Mouse (Mus musculus) inflammation-experienced regulatory T-cells, adult 6 months (primary cell): ENCODE results near the gene Dclk1. TPM values are rescaled to one million over a fixed set of nuclear protein-coding genes. Genes with fewer than 3 reads are reported as not detected.
"Not testable (repeated sequence)": the region's sequence is repeated elsewhere in the genome, so short reads cannot be mapped to it uniquely, and the experiment has no call there.

ENCODE experiments used
- ATAC-seq: one replicate; pipeline ENCODE4 v1.8.0; 2017
- polyA plus RNA-seq, 3 experiments: library from polyadenylated mRNA; unstranded; fragments of 100-300 nt; shearing (Covaris generic); gene quantifications; one replicate each; pipeline ENCODE4 v1.2.1; 2017

Dclk1 gene
- polyA plus RNA-seq, result under 1 TPM; 0.15 to 0.70 (median 0.16) TPM

DNA sequence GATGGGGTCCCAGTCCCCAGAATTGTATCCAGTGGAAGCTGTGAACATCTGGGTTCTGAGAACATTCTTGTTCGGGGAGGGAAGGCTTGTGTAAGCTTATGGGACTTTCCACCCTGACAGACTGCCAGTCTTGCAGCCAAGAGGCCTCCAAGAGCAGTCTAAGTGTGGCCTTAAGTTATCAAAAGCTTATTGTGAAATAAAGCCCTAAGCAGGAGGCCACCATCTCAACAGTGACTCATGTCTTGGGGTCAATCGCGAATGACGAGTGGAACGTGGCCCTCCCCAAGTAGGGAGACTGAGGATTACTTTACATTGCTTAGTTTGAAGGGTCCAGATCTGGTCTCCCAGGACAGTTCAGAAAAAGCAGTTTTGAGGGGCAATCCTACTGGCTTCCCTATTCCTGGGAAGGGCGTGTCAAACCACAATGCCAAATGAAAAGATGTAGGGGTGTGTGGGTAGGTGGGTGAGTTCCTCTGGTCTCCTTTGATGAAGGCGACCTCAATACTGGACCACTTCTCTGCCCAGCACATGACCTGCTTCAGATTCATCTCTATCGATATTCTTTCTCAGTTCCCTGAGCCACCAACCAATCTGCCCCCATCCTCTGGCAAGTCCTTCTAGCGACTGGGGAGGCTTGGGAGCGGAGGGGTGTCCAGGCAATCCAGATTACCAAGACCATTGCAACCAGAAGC, at the start of gene Dclk1:
Gene Dclk1, plus strand, starts transcription at position 635 of the 692 bp plus-strand sequence.
- ATAC-seq, result no peak

DNA sequence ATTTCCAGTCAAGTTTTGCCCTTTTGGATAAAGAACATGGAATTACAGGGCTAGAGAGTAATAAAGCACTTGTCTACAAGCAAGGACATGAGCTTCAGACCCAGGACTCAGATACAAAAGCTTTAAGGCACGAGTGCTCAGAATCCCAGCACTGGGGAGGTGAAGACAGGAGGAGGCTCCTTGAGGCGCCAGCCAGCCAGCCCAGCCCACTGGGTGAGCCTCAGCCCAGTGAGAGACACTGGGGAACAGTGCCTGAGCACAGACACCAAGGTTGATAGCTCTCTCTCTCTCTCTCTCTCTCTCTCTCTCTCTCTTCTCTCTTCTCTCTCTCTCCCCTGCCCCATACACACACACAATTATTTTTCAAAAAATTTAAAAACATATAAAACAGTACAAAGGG, 48.8 kb upstream of the Dclk1 start:
- ATAC-seq, result no peak

DNA sequence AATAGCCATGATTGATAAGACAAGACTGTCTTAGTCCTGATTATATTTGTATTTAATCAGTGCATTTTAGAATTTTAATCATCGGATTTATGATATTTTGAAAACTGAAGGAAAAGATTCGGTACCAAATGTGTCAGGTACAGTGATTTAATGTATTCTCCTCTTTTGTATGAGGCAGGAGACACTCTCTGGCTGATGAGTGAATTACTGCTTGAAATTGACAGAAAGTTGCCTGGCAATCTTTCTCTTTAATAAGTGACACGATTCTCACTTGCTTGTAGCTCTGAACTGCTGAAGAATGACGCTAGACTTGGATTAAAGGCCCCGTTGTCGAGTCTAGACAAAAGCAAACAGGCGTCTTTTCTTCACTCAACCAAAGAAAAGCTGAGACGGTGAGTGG, 47.4 kb upstream of the Dclk1 start:
- ATAC-seq, result no peak

DNA sequence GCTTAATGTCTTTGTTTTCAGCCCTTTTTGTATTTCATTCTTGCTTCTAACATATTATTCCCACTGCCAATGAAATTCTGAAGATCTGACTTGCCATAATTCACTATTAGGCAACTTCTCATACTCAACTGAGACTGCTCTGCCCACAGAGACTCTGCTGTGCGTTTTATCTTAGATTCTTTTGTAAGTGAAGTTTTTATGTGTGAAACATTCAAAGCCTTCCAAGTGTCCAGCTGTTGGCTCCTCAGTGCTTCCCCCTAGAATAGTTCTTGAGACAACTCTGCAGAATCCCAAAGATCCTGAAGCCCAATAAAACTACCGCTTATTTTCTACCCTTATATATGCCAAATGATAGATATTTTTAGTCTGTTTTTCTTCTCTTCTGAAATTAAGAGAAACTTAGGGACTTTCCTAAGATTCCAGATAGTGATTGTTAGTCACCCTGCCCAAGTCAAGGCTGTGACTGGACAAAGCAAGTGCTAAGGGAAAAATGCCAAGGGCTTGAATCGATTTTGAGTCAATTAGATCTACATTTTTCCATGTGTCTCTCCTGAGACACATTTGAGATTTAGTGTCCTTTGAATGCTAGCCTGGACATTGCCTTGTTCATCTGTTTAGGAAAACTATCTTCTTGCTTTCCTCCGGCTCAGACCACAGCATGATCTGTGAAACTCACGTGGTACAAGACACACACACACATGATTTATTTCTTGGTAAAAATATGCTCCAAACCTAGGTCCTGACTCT, 46.4 kb upstream of the Dclk1 start:
- no peak for ATAC-seq

DNA sequence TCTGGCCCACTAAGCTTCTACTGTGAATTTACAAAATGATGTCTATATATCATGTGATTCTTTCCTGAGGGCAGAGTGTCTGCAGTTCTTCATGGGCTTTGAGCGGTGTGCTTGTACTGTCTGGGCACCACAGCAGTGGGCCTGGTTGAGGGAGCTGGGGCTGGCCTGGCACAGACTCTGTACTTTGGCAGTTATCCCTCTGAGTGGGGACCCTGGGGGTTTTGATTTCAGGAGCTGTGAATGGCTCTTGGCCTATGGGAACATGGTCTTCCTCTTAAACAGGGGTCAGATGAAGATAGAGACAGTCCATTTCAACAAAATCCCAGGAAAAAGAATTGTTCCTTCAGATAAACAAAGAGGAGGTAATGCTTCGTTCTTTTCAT, 45.8 kb upstream of the Dclk1 start:
- ATAC-seq, result no peak

DNA sequence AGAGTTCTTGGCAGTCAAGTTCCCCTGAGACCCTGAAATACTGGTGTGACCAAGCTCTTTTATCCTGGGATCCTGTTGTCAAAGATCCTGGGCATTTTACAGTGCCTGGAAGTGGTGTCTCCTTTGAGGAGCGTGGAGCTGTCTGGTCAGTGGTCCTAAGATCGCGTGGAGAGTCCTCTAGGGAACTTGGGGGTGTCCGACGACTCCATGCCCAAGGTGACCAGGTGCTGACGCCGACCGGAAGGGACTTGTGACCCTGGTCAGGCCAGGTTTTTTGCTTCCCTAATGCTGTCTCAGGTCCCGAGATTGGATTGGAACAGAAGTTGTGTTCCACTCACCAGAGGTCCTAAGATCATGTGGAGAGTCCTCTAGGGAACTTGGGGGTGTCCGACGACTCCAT, 38.5 kb upstream of the Dclk1 start:
- not testable (repeated sequence) for ATAC-seq

DNA sequence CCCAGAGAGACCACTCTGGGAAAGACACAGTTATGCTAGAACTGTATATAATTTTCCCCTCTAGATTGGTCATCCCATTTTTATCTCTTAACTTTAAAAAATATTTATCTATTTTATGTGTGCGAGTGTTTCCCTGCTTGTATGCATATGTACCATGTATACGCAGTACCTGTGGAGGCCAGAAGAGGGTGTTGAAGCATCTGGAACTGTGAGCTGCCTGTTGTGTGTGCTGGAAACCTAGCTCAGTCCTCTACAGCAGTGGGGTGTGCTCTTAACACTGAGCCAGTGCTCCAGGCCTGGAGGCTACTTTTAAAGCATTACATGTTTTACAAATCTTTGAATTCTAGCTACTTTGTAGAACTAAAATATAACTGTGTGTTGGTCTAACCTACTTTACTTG, 35.8 kb upstream of the Dclk1 start:
- no peak for ATAC-seq

DNA sequence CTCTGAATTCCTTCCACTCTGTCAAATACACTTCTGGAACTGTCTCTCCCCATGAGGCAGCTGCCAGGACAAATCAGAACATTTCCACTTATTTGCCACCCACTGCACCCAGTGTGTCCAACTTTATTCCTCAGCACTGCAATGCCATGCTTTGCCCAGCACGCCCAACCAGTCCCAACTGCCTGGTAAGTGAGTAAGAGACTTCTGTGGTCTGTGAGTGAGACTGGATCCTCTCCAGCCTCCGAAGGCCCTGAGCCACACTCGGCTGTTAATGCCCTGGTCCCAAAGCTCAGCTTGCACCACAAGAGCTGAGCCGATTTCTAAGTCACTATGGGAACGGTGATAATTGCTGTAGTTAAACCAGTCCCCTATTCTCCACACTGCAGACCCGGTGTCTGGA, 34.5 kb upstream of the Dclk1 start:
- ATAC-seq, result no peak

DNA sequence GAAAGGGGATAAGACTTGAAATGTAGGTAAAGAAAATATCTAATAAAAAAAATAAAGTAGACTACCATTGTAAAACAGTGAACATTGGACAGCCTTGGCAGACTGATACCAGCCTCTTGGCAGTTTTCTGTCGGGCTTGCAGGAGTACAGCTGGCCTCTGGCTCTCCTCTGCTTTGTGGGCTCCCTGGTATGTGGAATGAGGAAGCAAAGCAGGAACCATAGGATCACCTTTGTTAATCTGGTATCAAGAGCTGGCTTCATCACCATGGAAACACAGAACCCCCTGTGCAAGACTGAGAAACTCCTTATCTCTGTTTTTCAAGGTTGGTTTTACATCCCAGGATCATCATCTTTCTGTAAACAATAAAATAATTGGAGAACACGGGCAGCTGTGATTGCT, 29.9 kb upstream of the Dclk1 start:
- ATAC-seq, result no peak

DNA sequence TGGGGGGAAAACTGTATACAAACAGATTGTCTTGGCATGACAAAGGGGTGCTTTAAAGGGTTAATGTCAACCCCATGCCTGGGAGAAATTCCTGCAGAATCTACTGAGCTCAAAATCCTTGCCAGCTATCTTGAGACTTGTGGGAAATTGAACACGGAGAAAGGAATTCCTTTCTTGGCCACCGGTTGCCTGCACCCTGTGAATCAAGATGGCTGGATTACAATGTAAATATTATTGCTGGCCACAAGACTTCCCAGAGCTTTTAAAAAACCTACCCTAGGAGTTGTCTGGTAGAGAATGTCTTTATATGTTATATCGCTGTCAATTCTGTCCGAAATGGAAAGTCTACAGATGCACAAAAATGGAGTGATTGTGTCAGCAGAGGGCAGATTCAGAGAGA, 28.4 kb upstream of the Dclk1 start:
- no peak for ATAC-seq

DNA sequence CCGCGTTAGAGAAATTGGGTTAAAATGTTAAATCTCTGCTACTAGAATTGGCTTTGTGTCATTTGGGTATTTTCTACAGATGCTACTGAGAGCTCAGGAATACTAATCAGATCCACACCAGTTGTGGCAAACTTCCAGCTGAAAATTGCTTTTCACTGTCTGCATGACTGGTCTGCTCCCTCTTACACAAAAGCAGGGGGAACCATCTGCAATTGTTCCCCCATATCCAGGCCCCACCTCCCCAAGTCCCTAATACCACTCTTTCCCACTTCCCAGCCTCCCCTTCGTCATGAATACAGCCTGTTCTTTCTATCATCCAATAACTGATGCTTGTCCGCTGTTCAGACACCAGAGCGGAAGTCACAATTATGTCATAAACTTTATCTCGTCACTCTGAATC, 27.8 kb upstream of the Dclk1 start:
- ATAC-seq, result no peak

DNA sequence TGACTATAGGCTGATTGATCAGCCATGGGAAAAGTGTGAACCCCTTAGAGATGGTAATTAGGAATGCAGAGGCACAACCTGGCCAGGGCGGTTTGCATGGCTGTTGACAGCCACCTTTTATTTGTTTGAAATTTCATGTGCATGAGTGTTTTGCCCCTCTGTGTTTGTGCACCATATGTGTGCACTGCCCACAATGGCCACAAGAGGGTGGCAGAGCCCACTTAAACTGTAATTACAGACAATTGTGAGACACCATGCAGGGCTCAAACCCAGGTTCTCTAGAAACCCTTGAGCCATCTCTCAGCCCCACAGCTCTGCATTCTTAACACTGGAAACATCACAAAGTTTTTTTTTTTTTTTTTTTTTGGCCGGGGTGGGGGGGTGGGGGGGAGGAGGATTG, 19.7 kb upstream of the Dclk1 start:
- no peak for ATAC-seq

DNA sequence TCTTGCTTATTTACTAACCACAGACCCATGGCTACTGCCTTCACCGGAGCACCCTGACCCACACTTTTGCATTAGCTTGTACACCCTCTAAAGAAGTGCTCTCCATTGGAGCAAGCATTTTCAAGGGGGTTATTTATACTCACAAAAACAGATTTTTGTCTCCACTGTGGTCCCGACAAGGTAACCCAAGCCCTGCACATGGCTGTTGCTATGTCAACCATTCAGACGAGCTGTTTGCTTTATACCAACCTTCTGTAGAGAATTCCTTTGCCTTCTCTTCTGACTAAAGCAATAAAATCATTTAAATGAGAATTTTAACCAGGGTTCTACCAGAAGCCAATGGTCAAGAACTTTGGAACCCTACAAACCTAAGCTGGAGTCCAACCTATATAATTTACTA, 18.3 kb upstream of the Dclk1 start:
- ATAC-seq, result no peak

DNA sequence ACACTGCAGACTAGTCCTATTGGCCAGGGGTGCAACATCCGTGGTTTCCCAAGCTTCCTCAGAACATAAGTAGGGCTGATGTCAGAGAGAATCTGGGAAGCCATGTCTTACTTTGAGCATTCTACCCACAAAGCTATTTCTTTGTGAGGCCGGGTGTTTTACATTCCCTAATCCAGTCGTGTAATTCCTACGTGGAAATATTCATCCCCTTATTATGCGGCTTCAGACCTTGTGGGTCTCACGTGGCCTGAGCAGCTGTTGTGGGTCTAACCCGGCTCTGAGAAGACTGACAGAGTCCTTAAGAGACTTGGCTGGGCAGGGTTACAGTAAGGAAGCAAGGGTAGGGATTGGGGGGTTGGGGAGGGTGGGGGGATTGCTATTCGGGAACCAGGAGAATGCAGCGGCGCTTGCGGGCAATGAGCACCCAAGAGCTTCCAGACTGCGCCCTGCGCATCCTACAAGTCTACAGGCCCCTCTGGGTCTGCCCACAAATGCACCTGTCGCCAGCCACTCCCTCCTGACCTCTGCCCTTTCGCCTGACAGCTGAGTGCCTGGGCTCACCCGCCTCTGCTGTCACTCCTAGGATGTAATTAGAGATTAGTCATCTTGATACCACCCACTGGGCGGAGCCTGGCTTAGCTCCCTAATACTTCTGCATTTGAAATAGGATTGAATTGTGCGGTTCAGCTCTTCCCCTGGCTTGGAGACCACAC, 15.5 kb upstream of the Dclk1 start:
- ATAC-seq, result no peak

DNA sequence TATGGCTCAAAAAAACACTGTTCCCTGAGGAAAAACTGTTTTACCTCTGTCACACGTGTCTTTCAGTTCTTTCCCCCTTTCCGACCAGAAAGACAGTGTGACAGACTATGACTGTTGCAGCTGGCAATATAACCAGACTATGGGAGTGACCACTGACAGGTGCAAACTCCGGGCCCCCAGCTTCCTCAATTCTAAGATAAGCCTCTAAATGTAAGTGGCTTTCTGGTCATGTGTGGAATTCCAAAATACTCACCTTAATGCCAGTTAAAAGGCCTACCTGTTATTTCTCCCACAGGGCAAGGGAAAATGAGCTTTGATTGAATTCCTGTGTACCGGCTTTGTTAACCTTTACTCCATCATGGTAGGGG, 15.0 kb upstream of the Dclk1 start:
- no peak for ATAC-seq

DNA sequence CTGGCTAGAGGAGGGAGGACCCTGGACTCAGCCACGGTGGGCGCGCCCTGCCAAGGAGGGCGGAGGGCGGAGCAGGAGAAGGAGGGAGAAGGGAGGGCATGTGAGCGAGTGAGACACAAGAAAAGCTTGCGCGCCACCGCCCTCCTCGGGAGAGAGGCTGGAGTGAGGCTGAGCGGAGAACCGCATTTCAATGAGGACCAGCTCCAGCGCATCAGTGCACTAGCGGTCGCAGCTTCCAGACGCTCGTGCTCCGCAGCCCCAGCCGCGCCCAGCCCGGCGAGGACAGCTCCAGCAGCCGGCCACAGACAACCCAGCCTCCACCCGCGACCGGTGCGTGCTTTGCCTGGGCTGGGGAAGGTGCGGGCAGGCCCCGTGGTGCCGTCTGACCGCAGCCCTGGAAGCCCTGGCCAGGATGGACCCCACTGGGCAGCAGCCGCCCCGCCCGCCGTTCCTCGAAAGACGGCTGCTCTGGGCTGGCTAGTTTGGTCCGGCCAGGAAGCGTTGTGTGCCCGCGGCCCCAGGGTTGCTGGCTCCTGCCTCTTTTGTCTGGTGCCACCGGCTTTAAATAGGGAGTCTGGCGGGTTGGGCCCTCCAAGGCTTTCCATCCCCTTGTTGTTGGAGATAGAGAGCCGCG, 375 bp downstream of the Dclk1 start:
- no peak for ATAC-seq

DNA sequence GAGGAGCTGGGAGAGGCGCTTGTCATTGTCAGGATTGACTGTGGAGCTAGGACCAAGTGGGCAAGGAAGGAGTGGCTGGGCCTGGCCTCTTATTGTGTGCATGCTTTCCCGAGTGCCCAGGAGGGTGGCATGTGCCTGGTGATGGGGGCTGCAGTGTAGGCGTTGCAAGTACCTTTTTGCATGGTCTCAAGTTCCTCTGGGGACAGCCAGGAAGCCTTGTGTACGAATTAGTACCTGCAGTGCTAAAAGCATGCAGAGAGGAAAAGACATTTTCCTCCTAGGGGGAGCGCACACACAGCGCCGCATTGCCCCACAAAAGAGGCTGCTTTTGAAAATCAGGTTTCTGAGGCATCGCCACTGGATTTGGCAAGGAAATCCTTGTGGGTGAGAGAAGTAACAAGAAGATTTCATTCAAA, 900 bp downstream of the Dclk1 start:
- ATAC-seq, result no peak

DNA sequence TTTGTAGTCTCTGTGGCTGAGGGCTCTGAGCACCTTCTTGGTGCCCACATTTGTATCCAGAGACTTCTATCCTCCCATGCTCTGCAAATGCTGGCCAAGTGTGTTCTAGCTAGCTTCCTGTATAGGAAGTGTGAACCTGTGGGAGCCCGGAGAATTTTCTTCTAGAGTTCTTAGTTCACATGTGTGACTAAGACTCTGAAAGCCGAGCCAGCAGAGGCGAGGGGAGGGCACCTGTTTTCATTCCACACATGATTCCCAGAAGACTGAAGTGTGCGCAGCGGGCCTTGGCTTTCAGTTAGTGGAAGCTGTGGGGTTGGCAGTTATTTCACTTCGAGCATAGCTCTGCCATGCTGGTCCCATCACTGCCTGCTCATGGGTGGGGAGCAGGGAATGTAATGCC, 1.9 kb downstream of the Dclk1 start:
- ATAC-seq, result no peak

DNA sequence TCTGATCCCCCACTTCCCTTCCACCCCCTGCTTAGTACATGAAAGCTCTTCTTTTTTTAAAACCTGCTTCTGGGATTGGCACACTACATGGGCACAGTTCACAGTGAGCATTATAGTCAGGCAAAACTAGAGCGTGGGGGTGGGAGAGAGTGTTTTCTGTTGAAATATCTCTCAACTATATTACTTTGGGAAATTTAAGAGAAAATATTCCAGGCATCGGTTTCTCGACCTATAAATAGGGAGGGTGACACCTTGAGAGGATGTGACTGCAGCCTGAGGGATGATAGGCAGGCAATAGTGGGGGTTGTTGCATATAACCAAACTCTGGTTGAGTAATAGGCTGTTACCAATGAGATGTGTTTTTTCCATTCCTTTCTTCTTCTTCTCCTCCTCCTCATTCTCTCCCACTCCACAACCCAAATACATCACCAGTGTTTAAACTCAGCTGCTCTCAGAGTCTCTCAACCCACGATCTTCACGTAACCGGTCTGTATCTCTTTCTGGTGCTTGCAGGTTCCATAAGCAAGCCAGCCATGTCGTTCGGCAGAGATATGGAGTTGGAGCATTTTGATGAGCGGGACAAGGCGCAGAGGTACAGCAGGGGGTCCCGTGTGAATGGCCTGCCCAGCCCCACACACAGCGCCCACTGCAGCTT, 4.6 kb downstream of the Dclk1 start:
- no peak for ATAC-seq

DNA sequence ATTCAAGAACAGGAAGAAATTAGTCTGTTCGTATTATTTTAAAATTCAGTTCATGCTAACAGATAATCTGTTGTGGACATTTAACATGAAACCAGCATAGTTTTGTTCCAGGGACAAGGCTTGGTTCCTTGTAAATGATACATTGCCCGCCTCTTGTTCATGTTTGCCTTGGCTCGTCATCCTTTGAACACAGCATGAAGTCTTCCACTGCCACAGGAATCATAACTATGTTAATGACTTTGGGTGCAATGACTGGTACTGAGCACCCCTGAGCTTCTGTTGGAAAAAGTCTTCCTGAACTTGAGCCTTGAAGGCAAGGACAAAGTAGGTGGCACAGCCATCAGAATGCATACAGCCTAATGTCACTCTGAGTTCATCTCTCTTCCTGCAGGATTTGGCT, 5.9 kb downstream of the Dclk1 start:
- ATAC-seq, result no peak

DNA sequence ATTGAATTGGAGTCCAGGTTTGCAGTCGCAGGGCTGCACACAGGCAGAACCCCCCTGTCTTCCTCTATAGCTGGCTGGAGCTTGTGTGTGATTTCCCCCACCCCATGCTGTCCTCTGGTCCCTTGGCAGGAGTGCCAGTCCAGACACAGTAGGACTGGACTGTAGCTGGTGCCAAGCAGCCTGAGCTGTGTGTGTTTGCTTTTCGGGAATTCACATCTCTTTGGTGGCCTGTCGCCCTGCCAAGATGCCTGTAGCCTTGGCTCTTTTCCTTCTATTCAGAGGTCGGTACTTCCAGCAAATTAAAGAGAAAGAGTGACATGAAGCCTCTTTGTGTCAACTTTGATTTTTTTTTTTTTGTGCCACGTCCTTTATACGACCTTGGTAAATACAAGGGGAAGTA, 6.3 kb downstream of the Dclk1 start:
- no peak for ATAC-seq

DNA sequence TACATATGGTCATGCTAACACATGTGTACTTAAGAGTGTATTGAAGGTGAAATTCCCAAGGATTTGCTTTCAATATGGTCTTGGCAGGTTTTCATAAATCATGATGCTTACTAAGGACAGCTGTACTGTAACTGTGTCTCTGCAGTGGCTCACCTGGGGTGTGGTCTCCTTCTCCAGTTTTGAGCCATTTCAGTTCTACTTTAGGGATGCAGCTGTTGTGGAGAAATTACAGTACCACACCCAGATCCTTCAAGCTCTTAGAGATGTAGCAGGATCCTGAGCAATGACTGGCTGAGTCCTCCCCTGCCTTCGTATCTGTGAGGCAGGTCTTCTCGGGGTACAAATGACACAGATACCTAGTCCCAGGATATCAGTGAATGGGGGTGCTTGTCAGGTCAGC, 8.5 kb downstream of the Dclk1 start:
- no peak for ATAC-seq

DNA sequence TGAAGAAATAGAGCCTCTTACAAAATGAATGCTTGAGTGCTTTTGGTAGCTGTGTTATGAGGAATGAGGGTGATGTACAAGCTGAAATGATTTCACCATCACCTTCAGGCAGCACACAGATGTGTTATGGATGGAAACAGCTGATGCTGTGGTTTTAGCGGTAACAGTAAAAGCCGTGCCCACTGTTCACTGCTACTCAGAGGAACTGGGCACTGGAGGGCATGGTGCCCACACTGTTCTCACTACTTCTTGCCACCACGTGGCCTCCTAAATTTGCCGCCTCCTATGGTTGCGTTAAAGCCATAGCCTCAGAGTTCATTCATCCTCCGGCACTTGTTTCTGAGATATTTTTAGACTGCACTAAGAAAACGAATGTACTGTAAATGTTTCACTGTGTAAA, 18.0 kb downstream of the Dclk1 start:
- ATAC-seq, result no peak
